Mouse (Mus musculus): ENCODE data around the gene Mindy2.
A peak's percentile ranks its signal among the peaks of the same experiment; 100 is the strongest.

Gene Mindy2

DNA sequence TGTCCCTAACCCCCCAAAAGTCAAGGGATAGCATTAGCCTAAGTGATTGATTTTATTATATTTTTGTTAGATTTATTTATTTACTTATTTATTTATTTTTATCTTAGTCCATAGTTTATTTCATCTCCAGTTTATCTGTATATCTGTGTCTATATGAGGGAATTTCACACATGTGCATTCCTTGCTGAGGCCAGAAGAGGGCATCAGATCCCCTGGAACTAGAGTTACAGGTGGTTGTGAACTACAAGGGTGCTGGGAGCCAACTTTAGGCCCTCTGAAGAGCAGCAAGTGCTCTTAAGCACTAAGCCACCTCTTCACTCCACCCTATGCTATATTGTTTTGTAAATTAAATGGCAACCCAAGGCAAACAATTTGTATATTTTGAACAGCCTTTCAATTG is 11.1 kb upstream of the Mindy2 start:
- no peak for DNase-seq (ENCODE audit: low read depth, low spot score)

DNA sequence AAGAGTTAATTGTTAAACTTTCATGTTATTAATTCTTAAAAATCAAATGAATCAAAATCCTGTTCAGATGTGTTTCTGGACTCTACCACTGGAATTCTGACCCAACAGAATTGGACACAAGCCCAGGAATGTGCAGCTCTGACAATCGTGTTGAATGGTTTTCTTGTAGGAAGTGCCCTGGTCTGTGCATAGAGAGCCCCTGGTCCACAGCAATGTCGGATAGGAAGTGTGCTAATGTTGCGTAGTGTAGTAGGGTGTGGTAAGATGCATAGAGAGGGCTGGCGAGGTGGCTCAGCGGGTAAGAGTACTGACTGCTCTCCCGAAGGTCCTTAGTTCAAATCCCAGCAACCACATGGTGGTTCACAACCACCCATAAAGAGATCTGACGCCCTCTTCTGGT is 9.8 kb upstream of the Mindy2 start:
- DNase-seq (ENCODE audit: low read depth, low spot score): no peak

DNA sequence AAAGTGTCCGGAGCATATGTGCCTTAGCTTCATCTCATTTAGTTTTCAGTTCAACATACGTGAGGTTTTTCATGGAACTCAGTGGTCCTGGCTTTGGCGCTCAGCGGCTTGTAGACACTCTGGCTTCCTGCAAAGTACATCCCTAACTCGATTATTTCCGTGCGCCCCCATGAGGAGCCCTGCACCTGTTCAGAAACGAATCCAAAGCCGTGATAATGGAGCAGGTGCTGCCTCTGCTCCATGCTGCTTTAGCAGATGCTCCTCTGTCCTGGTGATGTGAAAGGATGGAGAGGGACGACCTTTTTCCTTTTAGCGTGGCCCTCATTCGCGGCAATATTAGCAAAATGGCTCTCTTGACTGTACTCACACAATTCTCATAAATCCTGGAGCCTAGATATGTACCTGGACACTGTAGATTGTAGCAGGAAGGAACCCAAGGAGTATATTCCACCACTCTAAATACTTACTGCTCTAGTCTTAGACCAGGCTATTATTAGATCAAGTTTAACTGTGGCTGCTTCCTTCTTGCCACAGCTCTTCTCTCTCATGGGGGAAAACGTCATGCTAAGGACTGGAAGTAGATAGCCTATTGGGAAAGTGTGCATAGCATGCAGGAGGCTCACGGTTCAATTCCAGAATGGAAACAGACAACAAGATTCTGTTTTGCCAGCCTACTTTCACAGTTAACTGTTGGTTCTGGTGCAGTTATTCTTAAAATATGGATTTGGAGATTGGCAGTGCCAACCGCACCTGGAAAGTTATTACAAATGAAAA is 8.6 kb upstream of the Mindy2 start:
- no peak for DNase-seq (ENCODE audit: low read depth, low spot score)

DNA sequence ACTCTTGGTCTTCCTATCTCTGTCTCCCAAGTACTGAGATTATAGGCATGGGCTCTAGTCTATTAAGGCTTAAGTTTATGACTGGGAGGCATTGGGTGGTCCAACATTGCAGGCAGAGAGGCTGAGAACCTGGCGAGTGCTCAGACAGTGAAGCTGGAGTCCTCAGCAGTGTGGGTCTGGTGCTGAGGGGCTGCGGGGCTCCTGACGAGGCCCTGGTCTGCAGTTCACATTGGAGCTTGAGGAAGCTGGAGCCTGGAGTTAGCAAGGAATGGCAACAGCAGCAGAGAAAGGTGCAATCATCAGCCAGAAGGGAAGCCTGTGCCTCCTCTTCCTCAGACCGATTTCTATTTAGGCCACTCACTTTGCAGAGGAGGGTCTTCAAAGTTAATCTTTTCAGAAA is 7.9 kb upstream of the Mindy2 start:
- no peak for DNase-seq (ENCODE audit: low read depth, low spot score)

DNA sequence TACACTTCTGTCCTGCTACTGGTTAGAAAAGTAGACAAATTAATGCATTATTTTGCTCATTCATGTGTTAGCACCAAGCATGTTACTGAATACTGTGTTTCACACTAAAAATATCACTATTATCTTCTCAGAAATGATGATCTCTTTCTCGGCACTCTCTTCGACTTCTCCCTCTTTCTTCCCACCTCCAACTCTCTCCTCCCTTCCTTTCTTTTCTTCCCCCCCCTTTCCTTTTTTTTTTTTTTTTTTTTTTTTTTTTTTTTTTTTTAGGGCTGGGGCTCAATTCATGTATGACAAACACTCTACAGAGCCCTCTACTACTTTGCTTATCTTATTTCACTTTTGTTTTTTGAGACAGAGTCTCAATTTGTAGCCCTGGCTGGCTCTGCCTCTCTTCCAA is 1.3 kb upstream of the Mindy2 start:
- no peak for DNase-seq (ENCODE audit: low read depth, low spot score)

DNA sequence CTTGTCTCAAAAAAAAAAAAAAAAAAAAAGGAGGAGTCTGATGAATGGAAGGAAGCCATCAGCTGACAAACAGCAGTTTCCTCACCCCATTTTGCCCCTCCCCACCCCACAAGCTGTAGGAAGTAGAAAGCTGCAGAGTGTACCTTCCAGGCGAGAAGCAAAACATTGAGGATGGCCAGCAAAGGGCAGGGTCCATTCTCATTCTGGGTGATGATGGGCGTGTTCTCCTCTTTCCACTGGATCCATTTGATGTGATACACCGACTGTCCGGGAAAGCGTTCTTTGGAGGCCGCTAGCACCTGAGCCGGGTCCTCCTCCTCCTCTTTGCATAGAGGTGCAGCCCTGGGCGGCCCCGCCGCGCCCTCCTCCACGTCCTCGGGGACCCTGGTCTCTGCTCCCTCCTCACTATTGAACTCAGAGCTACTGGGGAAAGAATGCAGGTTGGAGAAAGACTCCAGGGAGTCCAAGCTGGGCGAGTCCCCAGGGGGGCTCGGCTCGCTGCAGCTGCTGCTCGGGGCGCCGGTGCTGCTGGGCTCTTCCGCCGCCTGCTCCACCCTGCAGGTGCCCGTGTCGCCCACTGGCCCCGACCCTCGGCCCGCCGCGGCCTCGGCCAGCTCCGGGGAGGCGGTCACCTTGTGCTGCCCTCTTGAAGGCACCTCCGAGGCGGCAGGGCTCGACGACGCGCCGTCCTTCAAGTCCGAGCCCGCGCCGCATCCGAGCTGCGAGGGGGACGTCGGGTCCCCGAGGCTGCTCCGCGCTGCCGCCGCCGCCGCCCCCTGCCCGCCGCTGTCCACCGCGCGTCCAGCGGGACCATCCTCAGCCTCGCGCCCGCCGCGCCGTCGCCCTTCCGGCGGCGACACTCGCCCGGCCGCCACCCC is 605 bp downstream of the Mindy2 start, which contains the start of gene Gm10642:
Gm10642 (plus strand) TSS at position 122 of the 878 bp plus-strand sequence.
- DNase-seq (ENCODE audit: low read depth, low spot score): peak; percentile 13

DNA sequence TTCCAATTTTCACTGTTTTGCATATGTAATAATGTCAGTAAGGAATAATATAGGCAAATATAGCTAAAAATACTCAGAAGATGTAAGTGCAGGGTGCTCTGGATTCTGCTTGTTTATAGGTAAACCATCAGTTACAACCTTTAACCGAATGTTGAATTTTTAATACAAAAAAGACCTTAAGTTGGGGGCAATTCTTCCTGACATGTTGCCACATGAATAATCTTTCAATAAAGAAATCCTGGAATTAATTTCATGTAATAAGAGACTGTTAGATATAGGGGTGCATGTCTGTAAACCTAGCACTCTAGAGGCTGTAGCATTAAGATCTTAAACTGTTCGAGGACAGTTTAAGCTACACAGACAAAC is 1.2 kb downstream of the Mindy2 start:
- DNase-seq (ENCODE audit: low read depth, low spot score): no peak

DNA sequence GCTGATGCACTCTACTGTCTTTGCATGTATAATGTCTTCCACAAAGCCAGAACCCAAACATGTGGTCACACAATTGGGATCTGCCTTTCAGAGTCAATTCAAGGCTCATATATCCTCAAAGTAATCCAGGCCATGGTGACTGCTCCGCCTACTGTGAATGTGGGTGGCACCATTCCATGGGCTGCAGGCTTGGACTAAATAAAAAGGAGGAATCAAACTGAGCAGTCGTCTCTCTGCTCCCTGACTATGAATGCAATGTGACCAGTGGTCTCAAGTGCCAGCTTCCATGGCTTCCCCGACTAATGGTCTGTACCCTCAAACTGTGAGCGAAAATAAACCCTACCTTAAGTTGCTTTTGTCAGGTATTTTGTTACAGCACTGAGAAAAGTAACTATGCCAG is 2.5 kb downstream of the Mindy2 start:
- DNase-seq (ENCODE audit: low read depth, low spot score): no peak

DNA sequence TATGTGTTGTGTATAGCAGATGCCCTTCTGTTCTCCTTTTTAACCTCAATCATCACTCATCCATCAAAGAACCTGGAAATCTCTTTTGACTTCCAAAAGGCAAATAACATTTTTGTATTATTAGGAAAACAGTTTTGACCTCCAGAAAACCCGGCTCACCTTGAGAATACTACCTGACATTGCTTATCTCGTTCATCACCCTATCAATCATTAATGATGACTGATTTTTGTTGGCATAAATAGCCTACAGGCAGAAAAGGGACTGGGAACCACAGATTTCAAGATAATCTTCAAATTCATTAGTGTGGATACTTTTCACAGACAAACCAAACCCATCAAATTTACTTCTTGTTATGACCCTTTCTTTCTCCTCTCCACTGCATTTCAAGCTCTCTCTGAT is 3.1 kb downstream of the Mindy2 start:
- no peak for DNase-seq (ENCODE audit: low read depth, low spot score)

DNA sequence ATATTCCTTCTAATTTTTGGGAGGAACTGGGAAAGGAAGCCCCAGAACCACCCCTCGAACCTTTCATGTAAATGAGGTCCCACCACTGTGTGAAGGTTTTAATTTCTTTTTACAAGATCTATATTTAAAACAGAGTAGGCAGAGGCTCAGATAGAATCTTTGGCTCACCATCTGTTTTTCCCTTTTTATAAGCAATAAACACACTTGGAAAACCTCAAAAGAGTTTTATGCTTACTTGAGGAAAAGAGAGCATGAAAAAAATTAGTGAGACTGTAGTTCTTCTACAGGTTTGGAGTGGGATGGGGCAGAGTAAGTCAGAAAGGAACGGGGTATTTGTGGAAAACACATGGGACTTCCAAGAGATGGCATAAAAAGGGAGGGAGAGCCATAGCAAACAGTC is 4.8 kb downstream of the Mindy2 start:
- no peak for DNase-seq (ENCODE audit: low read depth, low spot score)

DNA sequence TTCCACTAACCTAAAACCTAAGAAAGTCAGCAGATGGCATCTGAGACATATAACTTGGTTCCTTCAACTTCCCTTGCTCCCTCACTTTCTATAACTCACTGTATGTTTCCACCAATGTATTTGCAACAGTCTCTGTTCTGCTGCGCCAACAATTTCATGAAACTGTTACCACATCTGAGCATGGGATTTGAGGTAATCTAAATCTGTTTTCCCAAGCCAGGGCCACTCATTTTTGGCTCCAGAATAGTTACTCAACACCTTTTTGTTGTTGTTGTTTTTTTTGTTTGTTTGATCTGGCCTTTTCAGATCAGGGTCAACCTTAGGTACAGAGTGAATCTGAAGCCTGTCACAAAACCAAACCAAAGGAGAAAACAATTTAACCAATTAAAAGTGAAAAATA is 6.0 kb downstream of the Mindy2 start:
- no peak for DNase-seq (ENCODE audit: low read depth, low spot score)

DNA sequence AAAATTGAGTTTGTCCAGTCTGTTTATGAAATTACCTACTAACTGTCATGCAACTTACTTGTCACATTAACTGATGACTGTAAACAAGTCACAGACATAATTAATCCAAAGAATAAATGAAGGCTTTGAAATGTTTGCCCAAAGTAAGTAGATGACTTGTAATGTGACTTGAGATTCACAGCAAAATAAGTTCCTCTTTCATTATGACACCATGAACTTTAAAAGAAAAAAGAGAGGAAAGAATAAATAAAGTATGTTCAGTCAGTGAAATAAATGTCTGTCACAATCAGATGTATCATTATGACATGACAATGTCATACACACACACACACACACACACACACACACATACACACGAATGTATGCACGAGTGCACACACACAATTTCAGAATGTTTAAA is 6.7 kb downstream of the Mindy2 start:
- no peak for DNase-seq (ENCODE audit: low read depth, low spot score)

DNA sequence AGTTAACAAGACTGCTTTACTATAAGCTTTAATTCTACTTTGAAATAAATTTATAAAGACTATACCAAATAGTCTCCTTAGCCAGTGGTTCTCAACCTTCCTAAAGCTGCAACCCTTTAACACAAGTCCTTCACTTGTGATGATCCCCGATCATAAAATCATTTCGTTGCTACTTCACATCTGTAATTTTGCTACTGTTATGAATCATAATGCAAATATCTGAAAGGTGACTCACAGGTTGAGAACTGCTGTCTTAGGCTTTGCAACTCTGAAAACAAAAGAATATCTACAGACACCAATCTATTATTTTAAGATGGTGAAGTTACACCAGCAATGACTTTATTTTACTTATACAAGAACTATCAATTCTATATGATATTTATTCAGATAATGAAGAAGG is 20.2 kb downstream of the Mindy2 start:
- DNase-seq (ENCODE audit: low read depth, low spot score): no peak

DNA sequence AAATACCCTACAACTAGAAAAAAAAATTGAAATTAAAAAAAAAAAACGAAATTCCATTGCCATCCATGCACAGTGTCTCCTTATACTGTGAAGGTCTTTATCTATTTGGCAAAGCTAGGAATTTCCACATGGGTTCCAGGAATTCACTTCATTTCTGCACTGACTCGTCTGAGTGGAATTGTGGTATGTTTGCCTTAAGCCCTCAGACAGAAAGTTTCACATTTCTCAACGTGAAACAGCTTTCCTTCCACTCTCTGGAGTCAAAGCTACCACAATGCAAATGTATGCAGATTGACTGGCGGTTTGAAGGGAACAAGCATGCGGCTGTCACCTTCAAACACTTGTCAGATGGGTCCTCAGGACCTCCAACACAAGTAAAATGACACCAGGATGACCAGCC is 25.3 kb downstream of the Mindy2 start:
- no peak for DNase-seq (ENCODE audit: low read depth, low spot score)

DNA sequence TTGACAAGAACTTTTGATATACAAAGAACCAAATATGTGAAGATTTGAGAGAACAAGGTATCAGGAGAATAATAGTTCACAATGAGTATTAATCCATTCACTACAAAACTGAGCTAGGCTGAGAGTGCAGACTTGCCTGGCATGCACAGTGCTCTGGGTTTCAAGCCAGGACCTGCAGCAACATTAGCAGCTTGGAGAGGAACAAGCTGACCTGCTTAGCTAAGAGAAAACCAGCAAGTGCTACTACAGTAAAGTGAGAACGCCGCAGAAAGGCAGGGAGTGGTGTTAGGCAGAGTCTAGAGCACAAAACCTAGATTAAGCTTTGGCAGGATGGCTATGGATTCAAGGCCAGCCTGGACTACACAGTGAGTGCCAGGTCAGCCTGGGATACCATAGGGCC is 27.3 kb downstream of the Mindy2 start:
- DNase-seq (ENCODE audit: low read depth, low spot score): no peak

DNA sequence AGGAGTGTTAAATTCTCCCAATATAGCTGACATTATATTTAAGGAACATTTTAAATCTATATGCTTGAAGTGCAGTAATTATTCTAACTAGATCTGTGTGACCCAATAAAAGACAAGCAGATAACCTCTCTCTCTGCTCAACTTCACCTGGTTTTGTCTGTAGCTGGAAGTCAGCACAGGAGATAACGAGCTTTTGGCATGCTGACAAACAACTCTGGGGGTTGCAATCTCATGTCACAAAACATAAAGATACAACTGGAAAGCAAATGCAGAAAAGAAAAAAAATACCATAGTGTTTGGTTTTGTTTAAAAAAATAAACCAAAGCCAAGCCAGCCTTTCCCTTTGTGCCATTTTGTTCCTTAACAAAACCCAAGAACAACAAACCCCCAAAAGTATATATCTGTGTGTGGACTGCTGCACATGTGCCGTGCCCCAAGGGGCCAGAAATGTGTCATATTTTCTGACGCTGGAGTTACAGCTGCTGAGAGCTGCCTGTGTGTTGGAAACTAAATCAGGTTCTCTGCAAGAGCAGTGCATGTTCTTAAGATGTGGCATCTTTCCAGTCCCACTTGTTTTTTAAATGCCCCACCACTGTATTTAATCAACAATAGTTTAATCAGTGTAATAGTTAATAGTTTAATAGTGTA is 45.8 kb downstream of the Mindy2 start:
- no peak for DNase-seq (ENCODE audit: low read depth, low spot score)

DNA sequence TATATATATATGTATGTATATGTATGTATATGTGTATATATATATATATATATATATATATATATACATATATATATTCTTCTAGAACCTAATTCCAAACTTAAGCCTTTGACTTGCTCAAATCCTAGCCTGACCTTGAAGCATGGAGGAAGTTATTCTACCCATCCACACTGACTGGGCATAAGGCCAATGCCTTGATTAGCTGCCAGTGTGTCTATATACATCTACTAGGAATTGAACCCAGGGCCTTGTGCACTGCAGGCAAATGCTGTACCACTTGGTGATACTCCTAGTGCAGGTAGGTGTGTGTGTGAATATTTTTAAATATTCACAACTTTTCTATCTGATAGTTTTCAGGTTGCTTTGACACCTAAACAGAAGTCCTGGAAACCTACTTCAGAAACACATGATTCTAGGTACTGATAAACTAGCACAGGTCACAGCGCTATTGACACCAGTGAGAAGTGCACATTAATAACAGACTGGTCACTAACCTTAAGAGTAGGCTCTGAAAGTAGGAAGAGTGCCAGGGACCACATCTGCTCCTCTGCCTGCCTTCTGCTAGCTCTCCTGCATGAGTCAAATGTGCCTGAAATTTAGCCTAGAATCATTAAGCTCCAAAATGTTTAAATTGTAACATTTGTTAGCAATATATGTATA is 54.7 kb downstream of the Mindy2 start:
- DNase-seq (ENCODE audit: low read depth, low spot score): no peak

DNA sequence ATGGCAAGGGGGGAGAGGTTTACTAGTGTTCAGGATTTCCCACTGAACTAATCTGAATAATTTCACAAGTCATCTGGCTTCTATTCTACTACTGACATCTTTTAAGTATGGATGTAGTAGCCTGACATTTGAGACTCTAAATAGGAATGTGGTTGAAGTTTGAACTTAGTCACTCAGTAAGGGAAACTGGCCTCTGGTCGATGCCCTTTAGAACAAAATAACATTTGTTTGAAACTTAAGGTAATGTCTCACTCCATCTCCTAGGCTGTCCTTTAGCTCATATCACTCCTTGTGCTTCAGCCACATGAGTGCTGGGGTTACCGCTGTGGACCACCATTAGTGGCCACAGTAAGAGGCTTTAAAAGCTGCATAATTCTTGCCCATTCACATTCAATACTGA is 58.7 kb downstream of the Mindy2 start:
- no peak for DNase-seq (ENCODE audit: low read depth, low spot score)

DNA sequence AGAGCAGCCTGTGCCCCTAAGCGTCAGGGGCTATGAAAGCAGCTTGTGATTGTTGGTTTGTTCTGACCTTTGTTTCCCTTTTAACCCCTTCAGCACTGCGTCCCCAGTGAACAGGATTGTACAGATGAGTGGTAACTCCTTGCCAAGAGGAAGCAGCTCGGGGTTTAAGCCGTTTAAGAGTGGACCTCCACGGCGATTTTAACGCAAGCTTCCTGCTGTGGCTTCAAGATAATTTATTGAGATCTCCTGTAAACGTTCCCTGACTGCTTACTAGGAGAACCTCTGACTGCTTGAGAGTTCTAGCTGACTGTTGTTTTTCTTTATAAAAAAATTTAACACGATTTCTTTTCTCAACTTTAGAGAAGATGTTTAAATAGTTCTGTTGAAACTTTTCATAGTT is 65.5 kb downstream of the Mindy2 start:
- DNase-seq (ENCODE audit: low read depth, low spot score): no peak

DNA sequence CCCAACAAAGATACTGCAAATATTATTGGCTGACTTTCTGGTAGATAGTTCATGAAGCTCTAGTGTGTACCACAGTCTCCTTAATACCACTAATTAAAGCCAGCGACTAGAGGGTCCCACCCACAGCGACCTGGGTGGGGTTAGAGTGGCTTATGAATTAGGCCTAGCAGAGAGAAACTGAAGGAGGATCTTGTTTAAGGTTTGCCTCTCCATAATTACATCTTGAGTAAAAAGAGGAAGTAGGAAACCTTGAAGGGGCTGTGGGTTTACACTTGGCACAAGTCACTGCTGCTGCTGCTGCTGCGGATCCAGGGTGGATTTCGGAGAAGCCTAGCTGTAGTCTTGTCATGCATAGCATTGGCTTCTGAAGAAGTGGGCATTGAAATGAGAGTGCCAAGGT is 66.2 kb downstream of the Mindy2 start:
- DNase-seq (ENCODE audit: low read depth, low spot score): no peak

DNA sequence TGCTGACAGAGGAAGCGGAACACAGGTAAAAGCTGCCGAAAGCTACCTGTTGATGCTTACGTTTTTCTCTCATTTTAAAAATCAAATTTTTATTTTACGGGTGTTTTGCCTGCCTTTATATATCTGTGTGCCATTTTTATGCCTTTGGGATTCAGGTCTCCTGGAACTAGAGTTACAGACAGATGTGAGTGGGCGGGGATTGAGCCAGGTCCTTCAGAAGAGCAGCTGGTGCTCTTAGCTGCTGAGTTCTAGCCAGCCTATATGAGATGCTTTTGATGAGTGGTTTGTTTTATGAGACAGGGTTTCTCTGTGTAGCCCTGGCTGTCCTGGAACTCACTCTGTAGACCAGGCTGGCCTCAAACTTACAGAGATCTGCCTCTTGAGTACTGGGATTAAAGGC is 69.8 kb downstream of the Mindy2 start:
- DNase-seq (ENCODE audit: low read depth, low spot score): no peak

DNA sequence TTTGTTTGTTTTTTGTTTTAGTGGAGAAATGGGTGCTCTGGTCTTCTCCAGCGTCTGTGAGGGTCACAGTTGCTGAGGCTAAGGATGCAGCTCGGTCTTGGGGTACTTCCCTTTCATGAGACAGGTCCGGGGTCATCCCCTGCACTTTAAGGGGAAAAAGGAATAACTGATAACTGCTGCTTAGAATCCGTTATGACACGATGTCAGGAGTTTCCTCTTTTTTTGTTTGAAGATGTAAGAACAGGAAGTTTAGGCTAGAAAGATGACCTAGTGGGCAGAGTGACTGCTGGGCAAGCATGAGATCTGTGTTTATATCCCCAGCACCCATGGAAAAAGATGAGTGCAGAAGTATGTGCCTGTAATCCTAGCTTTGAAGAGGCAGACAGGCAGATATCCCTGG is 71.8 kb downstream of the Mindy2 start:
- DNase-seq (ENCODE audit: low read depth, low spot score): no peak

All from embryo, embryonic 11.5 days (tissue).